Mouse (Mus musculus) adrenal gland, postnatal 25 days (tissue): ENCODE measurements at regions not wholly inside any gene's neighbourhood (a gene's known extent, or its start where the extent isn't known, plus 50 kb on each side); places are given as distances from the start of the nearest gene placed in this dataset.
A peak's percentile ranks its signal among the peaks of the same experiment; 100 is the strongest.
"Not testable (repeated sequence)": the region's sequence is repeated elsewhere in the genome, so short reads cannot be mapped to it uniquely, and the experiment has no call there.

Source experiments
- DNase-seq: peaks from one replicate; pipeline ENCODE4 v3.0.0; 2021; ENCODE audit warnings: mixed read lengths

GRCm38 (mm10) chr8:35123196-35123621, 642.4 kb upstream of the Gm19410 start:
- DNase-seq, result no peak

GRCm38 (mm10) chr8:35125179-35125578, 640.4 kb upstream of the Gm19410 start:
- no peak for DNase-seq

GRCm38 (mm10) chr8:35132281-35132680, 633.3 kb upstream of the Gm19410 start:
- no peak for DNase-seq

GRCm38 (mm10) chr8:35135630-35136029, 630.0 kb upstream of the Gm19410 start:
- DNase-seq, result no peak

GRCm38 (mm10) chr8:35136643-35137042, 628.9 kb upstream of the Gm19410 start:
- DNase-seq, result no peak

- peak; percentile 11 for DNase-seq
These were observed 624.8 kb upstream of the Gm19410 start for GRCm38 (mm10) chr8:35140775-35141174.

- DNase-seq, result no peak
These were observed 622.5 kb upstream of the Gm19410 start for GRCm38 (mm10) chr8:35143018-35143656.

GRCm38 (mm10) chr8:35143684-35144083, 621.9 kb upstream of the Gm19410 start:
- no peak for DNase-seq

- DNase-seq, result no peak
These were observed 621.2 kb upstream of the Gm19410 start for GRCm38 (mm10) chr8:35144401-35144800.

- no peak for DNase-seq
These were observed 618.1 kb upstream of the Gm19410 start for GRCm38 (mm10) chr8:35147481-35147880.

GRCm38 (mm10) chr8:35147967-35148366, 617.6 kb upstream of the Gm19410 start:
- no peak for DNase-seq

- no peak for DNase-seq
These were observed 613.0 kb upstream of the Gm19410 start for GRCm38 (mm10) chr8:35152585-35152984.

GRCm38 (mm10) chr8:35156272-35156671, 609.3 kb upstream of the Gm19410 start:
- DNase-seq, result no peak

- no peak for DNase-seq
These were observed 607.9 kb upstream of the Gm19410 start for GRCm38 (mm10) chr8:35157711-35158110.

- DNase-seq, result peak; percentile 72
These were observed 606.3 kb upstream of the Gm19410 start for GRCm38 (mm10) chr8:35159329-35159728.

GRCm38 (mm10) chr8:35160230-35160629, 605.4 kb upstream of the Gm19410 start:
- DNase-seq, result no peak

GRCm38 (mm10) chr8:35162166-35162565, 603.4 kb upstream of the Gm19410 start:
- not testable (repeated sequence) for DNase-seq

- DNase-seq, result no peak
These were observed 599.0 kb upstream of the Gm19410 start for GRCm38 (mm10) chr8:35166611-35167010.

GRCm38 (mm10) chr8:35171536-35172310, 593.9 kb upstream of the Gm19410 start:
- no peak for DNase-seq

- DNase-seq, result no peak
These were observed 588.3 kb upstream of the Gm19410 start for GRCm38 (mm10) chr8:35177314-35177713.

- DNase-seq, result no peak
These were observed 585.5 kb upstream of the Gm19410 start for GRCm38 (mm10) chr8:35180075-35180474.

GRCm38 (mm10) chr8:35182141-35182540, 583.4 kb upstream of the Gm19410 start:
- no peak for DNase-seq

GRCm38 (mm10) chr8:35183423-35183822, 582.2 kb upstream of the Gm19410 start:
- no peak for DNase-seq

GRCm38 (mm10) chr8:35185165-35185564, 580.4 kb upstream of the Gm19410 start:
- DNase-seq, result no peak
